Comparison of ENCODE assay signal across 26 mouse cellular contexts in genomic region chr2:152911432-152911831, GRCm38 (mm10). TPM values are rescaled to one million over a fixed set of nuclear protein-coding genes. Genes with fewer than 3 reads are reported as not detected.
"Had no signal": no experiment of that assay in that cellular context is flagged by ENCODE, and none has a peak within 500 bp of the region (broad histone marks: within the 10 kb centered on the region; RNA-seq: fewer than 3 reads in every experiment).

No protein-coding gene starts in this region.

- H3K27ac ChIP-seq: limb, embryonic 13.5 days; liver, embryonic 12.5 days; liver, embryonic 15.5 days; neural tube, embryonic 12.5 days; neural tube, embryonic 15.5 days; stomach, embryonic 15.5 days had no signal

- DNase-seq: kidney, adult 9 months; kidney, postnatal 14 days; kidney, postnatal 4 days; liver; lung, adult 2 months; lung, postnatal 14 days; lung, postnatal 4 days; midbrain, embryonic 14.5 days; right cerebral cortex, adult 18-20 months; right cerebral cortex, postnatal 14 days; right cerebral cortex, postnatal 4 days; thymus, postnatal 36 days had no signal

- H3K4me2 ChIP-seq: limb, embryonic 13.5 days; liver, embryonic 12.5 days; liver, embryonic 15.5 days; midbrain, embryonic 11.5 days; neural tube, embryonic 12.5 days; neural tube, embryonic 15.5 days; stomach, embryonic 15.5 days had no signal

- H3K4me3 ChIP-seq: limb, embryonic 13.5 days; liver, embryonic 12.5 days; liver, embryonic 15.5 days; neural tube, embryonic 12.5 days; neural tube, embryonic 15.5 days; stomach, embryonic 15.5 days had no signal

- H3K36me3 ChIP-seq: limb, embryonic 13.5 days; liver, embryonic 12.5 days; liver, embryonic 15.5 days; neural tube, embryonic 12.5 days; neural tube, embryonic 15.5 days; stomach, embryonic 15.5 days had no signal

RNA-seq across cellular contexts. Expression of gene Mylk2, which starts 0.3 kb away (rescaled TPM):
- total RNA-seq: layer of hippocampus, adult 18-20 months; left cerebral cortex, postnatal 14 days; left cerebral cortex, postnatal 4 days; megakaryocyte progenitor cell, adult 5-6 weeks; megakaryocyte-erythroid progenitor cell, adult 5-6 weeks had no signal
- polyA plus RNA-seq: liver, embryonic 12.5 days; midbrain, embryonic 11.5 days; midbrain, embryonic 14.5 days; midbrain, postnatal 0 days; neural tube, embryonic 12.5 days had no signal

RNA-seq across cellular contexts. Expression of gene Foxs1, which starts 21.6 kb away (rescaled TPM):
- total RNA-seq: megakaryocyte progenitor cell, adult 5-6 weeks; megakaryocyte-erythroid progenitor cell, adult 5-6 weeks had no signal
- polyA plus RNA-seq: liver, embryonic 12.5 days had no signal

RNA-seq across cellular contexts. Expression of gene Dusp15, which starts 40.1 kb away (rescaled TPM):
- total RNA-seq: megakaryocyte progenitor cell, adult 5-6 weeks; megakaryocyte-erythroid progenitor cell, adult 5-6 weeks had no signal
- polyA plus RNA-seq: liver, embryonic 12.5 days; liver, embryonic 15.5 days; lung, embryonic 16.5 days had no signal

RNA-seq across cellular contexts. Expression of gene Ttll9, which starts 50.9 kb away (rescaled TPM):
- total RNA-seq: megakaryocyte-erythroid progenitor cell, adult 5-6 weeks had no signal
